Mouse (Mus musculus) spleen, postnatal 14 days (tissue): ENCODE data around the gene Tuft1.
"Not testable (repeated sequence)": the region's sequence is repeated elsewhere in the genome, so short reads cannot be mapped to it uniquely, and the experiment has no call there.

Experiments
- DNase-seq, 2 experiments: peaks; one replicate each; pipeline ENCODE4 v3.0.0; 2021 to 2022; ENCODE audit warnings: low spot score in 2 of 2

Gene Tuft1

GRCm38 (mm10) chr3:94659142-94659748 lies 573 bp upstream of the Tuft1 start:
- peak in 1 of 2 experiments; percentile 17 for DNase-seq

DNA sequence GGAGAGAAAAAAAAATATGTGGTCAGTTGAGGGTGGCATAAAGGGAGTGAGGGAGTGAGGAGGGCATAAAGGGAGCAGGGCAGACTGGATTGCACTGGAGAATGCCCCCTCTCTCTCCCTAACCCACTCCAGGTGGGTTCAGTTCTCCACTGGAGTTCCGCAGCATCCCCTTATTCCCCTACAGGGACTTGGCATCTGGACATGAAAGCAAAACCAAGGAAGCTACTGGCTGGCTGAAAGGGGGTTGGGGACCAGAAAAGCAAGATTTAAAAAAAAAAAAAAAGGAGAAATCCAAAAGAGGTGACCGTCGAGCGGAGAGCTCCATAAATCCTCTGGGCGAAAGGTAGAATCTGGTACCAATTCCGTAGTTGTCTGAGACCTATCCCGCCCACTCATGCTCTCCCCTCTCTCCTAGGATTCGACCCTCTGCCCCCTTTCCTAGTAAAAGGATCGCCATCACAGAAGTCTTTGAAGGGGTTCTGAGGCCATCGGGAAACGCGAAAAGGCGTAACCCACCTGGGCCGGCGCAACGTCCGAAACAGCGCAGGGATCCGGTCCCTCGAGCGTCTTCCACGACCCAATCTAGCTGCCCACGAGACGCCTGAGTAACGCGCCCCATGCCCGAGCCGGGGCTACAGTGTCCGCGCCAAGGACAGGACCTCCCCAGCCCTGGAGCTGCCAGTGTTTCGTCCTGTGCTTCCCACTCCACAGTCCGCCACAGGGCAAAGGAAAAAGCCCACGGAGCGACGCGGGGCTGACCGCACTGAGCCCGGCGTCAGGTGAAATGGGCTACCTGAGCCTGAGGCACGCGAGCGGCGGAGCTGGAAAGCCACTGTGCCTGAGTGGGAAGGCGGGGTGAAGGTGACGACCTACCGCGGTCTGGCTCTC lies 576 bp downstream of the Tuft1 start:
- DNase-seq: not testable (repeated sequence)

- not testable (repeated sequence) for DNase-seq
Observed at GRCm38 (mm10) chr3:94653967-94654366, 4.7 kb downstream of the Tuft1 start.

DNA sequence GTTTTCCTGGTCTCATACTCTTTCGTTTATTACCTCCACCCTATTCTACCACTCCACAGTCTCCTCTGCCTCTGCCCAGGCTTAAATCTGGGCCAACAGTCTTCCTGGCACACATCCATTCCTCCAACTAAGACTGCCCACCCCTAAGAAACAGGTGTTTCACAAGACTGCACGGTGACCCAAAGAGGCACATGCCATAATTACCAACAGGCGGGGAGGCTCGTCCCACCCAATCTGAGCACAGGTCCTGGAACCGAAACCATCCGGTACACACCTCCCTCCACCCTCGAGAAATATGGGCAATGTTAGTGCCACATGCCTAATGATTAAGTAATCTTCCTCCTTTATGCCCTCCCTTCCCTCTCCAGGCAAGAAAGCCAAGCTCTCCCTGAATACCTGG lies 8.3 kb downstream of the Tuft1 start:
- DNase-seq: no peak

- DNase-seq: no peak
Observed at GRCm38 (mm10) chr3:94648755-94649590, 9.7 kb downstream of the Tuft1 start.

- not testable (repeated sequence) for DNase-seq
Observed at GRCm38 (mm10) chr3:94642495-94643162, 16.0 kb downstream of the Tuft1 start, which contains the start of gene Gm10972. Gene Gm10972, plus strand, starts transcription at chr3:94643112.

- no peak for DNase-seq
Observed at GRCm38 (mm10) chr3:94629876-94630275, 28.8 kb downstream of the Tuft1 start.

DNA sequence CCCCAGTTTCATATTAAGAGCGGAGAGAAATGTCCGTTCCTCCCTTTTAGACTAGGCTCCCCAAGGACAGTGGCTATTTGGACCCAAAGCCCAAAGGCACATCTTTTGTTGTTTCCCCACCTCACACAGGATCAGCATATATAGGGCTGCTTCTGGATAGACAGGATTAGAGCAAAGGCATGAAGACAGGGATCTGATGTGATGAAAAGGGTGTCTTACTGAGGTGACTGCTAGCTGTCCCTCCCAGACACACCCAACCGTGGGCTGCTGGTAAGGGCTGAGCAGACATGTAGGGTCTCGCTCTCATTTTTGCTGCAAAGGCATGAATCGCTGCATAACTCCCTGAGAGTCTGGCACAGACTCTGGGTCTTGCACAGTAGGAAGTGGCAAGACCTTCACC lies 30.0 kb downstream of the Tuft1 start:
- DNase-seq: no peak

DNA sequence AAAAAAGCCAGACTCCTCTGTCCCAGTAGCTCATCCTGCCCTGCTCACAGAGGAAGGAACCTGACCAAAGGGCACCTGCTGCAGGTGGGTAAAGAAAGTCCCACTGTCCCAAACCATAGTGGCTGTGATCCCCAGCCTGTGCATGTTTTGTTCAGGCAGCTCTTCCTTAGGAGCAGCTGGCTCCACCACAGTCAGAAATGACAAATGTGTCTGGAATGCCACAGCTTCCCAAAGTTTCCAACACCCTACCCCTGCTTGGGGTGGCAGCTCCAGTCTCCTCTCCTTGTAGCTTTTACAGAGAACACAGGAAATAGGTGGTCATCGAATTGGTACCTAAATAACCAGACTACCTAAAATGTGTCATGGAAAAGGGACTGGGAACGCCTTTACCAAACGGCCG lies 34.4 kb downstream of the Tuft1 start:
- DNase-seq: no peak

DNA sequence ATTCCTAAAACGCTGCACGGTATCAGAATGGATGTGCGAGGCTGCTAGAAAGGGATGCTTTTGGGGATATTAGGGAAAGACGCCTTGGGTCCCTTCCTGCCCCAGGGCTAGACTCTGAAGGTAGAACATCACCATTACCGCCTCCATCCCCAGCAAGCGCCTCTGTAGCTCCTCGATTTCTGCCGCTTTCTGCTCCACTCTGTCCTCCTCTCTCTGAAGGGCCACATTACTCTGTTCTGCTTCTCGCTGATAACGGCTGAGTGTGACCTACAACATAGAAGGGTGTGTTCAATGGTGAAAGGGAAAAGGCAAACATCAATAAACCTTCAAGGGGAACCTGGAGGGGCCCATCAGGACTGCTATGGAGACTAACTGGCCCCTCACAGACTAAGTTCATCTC lies 36.1 kb downstream of the Tuft1 start:
- no peak for DNase-seq

- no peak for DNase-seq
Observed at GRCm38 (mm10) chr3:94621740-94622507, 36.7 kb downstream of the Tuft1 start.

GRCm38 (mm10) chr3:94616717-94617116 lies 42.0 kb downstream of the Tuft1 start:
- peak in 1 of 2 experiments; percentile 43 for DNase-seq

GRCm38 (mm10) chr3:94613258-94613878 lies 45.3 kb downstream of the Tuft1 start:
- no peak for DNase-seq

DNA sequence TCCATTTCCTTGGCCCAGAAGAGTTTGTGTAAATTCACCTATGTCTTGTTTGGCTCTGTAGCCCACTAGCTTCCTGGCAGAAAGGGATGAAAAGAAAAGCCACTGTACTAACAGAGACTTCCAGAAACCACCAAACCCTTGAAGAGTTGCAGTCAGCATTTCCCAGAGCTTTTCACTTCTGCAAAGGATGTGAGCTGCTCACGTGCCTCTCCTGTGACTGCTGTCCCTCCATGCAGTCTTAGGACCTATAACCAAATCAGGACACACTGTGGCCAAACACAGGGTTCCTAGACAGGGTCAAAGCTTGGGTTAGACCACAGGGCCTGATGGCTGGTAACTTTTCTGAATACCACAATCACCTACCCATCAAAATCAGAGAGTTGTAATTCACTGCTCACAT lies 46.4 kb downstream of the Tuft1 start:
- no peak for DNase-seq

DNA sequence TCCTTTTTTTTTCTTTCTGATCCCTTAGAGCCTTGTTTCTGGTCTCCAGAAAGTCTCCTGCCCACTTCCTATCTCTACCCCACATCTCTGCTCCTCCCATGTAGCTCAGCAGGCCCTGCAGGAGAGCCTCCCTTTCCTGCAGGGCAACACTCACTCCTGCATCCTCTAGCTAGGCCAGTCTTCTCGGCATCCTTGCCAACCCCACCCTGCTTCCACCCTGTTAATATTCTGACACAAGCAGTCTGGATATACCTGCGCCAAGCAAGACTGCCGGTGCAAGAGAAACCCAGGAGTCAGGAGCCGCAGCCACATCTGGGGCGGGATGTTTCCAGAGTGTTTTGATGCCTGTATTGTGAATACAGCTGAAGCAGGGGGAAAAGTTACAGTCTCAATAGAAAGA lies 46.8 kb downstream of the Tuft1 start:
- no peak for DNase-seq

DNA sequence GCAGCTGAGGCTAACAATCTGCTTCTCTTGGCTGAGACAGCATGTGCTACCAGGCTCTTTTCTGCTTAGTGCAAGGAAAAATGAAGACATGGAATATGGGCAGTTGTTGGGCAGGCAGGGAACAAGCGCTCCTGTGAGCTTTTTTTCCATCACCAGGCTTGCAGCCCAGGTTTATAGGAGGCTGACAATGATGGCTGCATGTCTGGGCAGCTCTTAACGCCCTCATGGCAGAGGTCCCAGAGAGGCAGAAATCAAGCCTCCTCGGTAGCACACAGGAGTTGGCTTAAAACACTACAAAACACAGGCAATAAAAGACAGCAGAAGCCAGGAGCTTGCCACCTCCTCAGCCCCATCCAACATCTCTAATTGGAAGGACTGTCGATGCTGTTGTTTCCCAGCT lies 47.3 kb downstream of the Tuft1 start:
- DNase-seq: no peak

DNA sequence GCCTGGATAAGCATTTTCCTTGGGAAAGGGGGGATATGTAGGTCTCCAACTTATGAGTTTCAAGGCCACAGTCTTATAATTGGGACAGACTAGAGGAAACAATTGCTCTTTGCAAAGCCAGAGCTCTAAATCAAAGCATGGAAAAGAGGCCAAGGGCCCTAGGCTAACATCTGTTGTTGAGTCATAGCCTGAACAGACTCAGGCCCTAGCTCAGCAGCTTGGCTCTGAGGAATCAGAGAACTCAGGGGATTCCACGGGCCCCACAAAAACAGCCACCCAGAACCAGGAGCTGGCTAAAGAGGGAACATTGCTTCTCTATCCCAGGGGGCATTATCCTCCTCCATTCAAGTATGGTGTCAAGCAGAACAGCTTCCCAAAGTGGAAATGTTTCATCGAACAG lies 48.1 kb downstream of the Tuft1 start:
- DNase-seq: no peak

DNA sequence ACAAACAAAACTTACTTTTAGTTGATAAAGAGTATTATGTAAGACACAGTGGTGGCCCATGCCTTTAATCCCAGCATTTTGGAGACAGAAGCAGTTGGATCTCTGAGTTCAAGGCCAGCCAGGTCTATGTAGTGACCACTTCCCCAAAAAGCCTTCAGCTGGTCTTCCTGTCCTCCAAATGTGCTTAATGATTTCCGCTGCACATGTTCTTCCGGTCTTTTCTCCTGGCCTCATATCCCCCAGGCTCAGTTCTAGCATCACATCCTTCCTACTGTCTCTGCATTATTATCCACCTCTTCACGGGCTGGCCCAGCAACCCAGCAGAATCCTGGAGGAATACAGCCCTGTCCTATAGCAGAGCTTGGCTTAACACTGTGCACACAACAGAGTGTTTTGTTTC lies 49.1 kb downstream of the Tuft1 start:
- no peak for DNase-seq

DNA sequence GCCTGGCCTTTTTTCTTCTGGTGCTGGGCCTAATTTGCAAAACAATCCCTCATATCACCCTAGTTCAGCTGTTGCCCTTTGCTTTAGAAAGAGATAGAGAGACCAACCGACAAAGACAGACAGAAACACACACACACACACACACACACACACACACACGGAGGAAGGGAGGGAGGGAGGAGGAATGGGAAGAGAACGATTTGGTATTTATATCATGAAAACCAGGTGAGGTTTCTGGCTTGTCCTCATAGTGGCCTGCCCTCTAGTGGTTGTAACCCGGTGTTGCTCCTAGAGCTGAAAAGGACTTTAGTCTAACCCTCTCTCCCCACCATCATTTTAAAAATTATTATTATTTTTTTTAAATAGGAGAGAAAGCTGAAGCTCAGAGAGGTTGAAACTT lies 56.7 kb downstream of the Tuft1 start:
- DNase-seq: peak in 1 of 2 experiments; percentile 43

DNA sequence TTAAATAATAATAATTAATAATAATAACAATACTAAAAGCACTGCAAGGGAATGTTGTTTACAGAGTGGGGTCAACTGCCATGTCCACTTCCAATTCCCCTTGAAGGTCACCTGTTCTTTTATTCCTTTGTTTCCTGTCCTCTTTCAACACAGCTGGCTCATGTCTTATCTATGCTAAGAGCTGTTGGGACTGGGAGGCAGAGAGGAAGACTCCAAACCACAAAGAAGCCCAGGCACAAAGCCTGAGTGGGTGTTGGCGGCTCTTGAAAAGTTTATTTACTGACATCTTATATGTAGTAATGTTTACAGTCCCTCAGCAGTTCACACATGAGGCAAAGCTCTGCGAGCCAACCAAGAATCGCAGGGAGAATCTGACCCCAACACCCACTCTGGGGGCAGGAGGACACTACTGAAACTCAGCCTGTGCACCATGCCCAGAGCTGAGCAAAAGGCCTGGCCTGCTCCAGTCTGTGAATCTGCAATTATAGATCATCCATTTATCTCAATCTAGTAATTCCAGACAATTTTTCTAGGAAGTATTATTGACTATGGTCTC lies 61.4 kb downstream of the Tuft1 start:
- no peak for DNase-seq
